Mouse (Mus musculus): Measurements from ENCODE around the gene Neu1.

- TF ChIP-seq CTCF (IDR thresholded peaks at IDR 0.05; ENCODE audit: control insufficient read depth, insufficient read depth, low read length) (no peak), POLR2A (IDR thresholded peaks at IDR 0.05; ENCODE audit: borderline replicate concordance, control insufficient read depth, low read depth, low read length) (no peak)
Measured at GRCm38 (mm10) chr17:34954831-34955230, 23.8 kb downstream of the Neu1 start.
